ENCODE assay signal across 9 mouse cellular contexts in genomic region chr17:56034040-56034725, GRCm38 (mm10). TPM values are rescaled to one million over a fixed set of nuclear protein-coding genes. Genes with fewer than 3 reads are reported as not detected.
DNase-seq lines count a peak whose midpoint lies in the region; ATAC-seq and TF ChIP-seq lines count a peak whose summit lies in the region.
"Had no signal": no experiment of that assay in that cellular context is flagged by ENCODE, and none has a peak within 500 bp of the region (broad histone marks: within the 10 kb centered on the region; RNA-seq: fewer than 3 reads in every experiment).

No protein-coding gene starts in this region.

- H3K9ac ChIP-seq in liver, embryonic 11.5 days (ENCODE audit: low read depth, low read length), result no peak overlapping the region
- no peak overlapping the region for H3K9ac ChIP-seq in liver, embryonic 16.5 days (ENCODE audit: low read depth, low read length)

- peaks cover 47% of the 10 kb centered on the region for H3K4me1 ChIP-seq in liver, embryonic 11.5 days (replicated peaks; ENCODE audit: control insufficient read depth, insufficient read depth, low read length)
- H3K4me1 ChIP-seq in liver, embryonic 16.5 days (ENCODE audit: control insufficient read depth, low read depth, low read length), result peaks cover 55% of the 10 kb centered on the region

- peak overlapping the region; percentile 87 for H3K4me2 ChIP-seq in liver, embryonic 11.5 days
- H3K4me2 ChIP-seq in liver, embryonic 16.5 days (ENCODE audit: low read depth, low read length), result no peak overlapping the region

- ATAC-seq in liver, embryonic 11.5 days (replicated peaks; ENCODE audit: low FRiP score), result no peak
- ATAC-seq in activated CD4-positive, CD25-positive, alpha-beta regulatory T cell, adult 4 months, result peak; percentile 41
- ATAC-seq in liver, embryonic 16.5 days (ENCODE audit: low read depth), result no peak
- ATAC-seq: forebrain, embryonic 14.5 days had no signal

- 80% methylated on average over 7 of the region's 7 CpGs for WGBS in liver, embryonic 11.5 days
- WGBS in liver, embryonic 16.5 days (ENCODE audit: insufficient replicate concordance), result 76% methylated on average over 7 of the region's 7 CpGs

- peaks cover 13% of the 10 kb centered on the region for H3K36me3 ChIP-seq in liver, embryonic 11.5 days (ENCODE audit: control insufficient read depth, insufficient read depth, low read length)
- no peaks in the 10 kb centered on the region for H3K36me3 ChIP-seq in liver, embryonic 16.5 days (ENCODE audit: control insufficient read depth, insufficient read depth)

- H3K27me3 ChIP-seq in liver, embryonic 11.5 days (replicated peaks; ENCODE audit: control insufficient read depth, insufficient read depth, low read length), result no peaks in the 10 kb centered on the region
- no peaks in the 10 kb centered on the region for H3K27me3 ChIP-seq in liver, embryonic 16.5 days (ENCODE audit: control insufficient read depth, insufficient read depth, low read depth, low read length)

- no peak for TF ChIP-seq CTCF in gastrocnemius, adult 2 months (IDR thresholded peaks at IDR 0.05)

- 0 out of 2 replicates have a peak overlapping the region, but pooled peaks have one; percentile 4 for H3K4me3 ChIP-seq in liver, embryonic 11.5 days (ENCODE audit: low read depth, low read length)
- H3K4me3 ChIP-seq in gastrocnemius, adult 2 months, result peak overlapping the region; percentile 99
- peak overlapping the region; percentile 93; the same call in 1 of the 2 replicates for H3K4me3 ChIP-seq in liver, embryonic 16.5 days (ENCODE audit: low read depth, low read length)

- intact Hi-C loops in gastrocnemius, adult 2 months (cut with DNase I), result loop anchor here (2.0 to 10.0 kb wide), 2 partner anchors 21 to 1241 kb away; partner anchors contain the start of gene Vav1

- H3K27ac ChIP-seq in liver, embryonic 11.5 days (ENCODE audit: low read depth, low read length), result 0 out of 2 replicates have a peak overlapping the region, but pooled peaks have one; percentile 23
- H3K27ac ChIP-seq in gastrocnemius, adult 2 months, result peak overlapping the region; percentile 100
- no peak overlapping the region for H3K27ac ChIP-seq in liver, embryonic 16.5 days (ENCODE audit: low read length)

- DNase-seq in liver, embryonic 11.5 days (ENCODE audit: low spot score), result no peak
- DNase-seq in liver, result no peak
- DNase-seq in gastrocnemius, adult 2 months, result peak; percentile 72
- DNase-seq in embryo, embryonic 10 days (ENCODE audit: low spot score), result no peak
- no peak for DNase-seq in layer of hippocampus, adult 9-10 months (ENCODE audit: low spot score)
- DNase-seq: adrenal gland, adult 2 months had no signal

- H3K9me3 ChIP-seq in liver, embryonic 11.5 days (ENCODE audit: control insufficient read depth, low read length), result no peaks in the 10 kb centered on the region
- no peaks in the 10 kb centered on the region for H3K9me3 ChIP-seq in liver, embryonic 16.5 days (replicated peaks; ENCODE audit: control insufficient read depth, low read length)

RNA-seq across cellular contexts. Expression of gene Sh3gl1, which starts 2.3 kb away (rescaled TPM):
- 96.4 and 99.1 TPM in 2 replicates for polyA plus RNA-seq in liver, embryonic 11.5 days (2014; fragmentation: Nextera tagmentation; extraction: Ambion mirVana)
- 100 to 1,000 TPM in 1 of 2 experiments, 10 to 100 TPM in 1; 84.9 to 114 TPM for polyA plus RNA-seq in activated CD4-positive, CD25-positive, alpha-beta regulatory T cell, adult 4 months (2017; shearing (Covaris generic))
- 1 to 10 TPM; 8.7 to 9.5 TPM for total RNA-seq in gastrocnemius, adult 2 months (2021)
- 44.9 and 46.0 TPM in 2 replicates for polyA plus RNA-seq in liver, embryonic 16.5 days (2015; fragmentation: Nextera tagmentation; extraction: Ambion mirVana)

RNA-seq across cellular contexts. Expression of gene Chaf1a, which starts 6.1 kb away (rescaled TPM):
- polyA plus RNA-seq in liver, embryonic 11.5 days (2014; fragmentation: Nextera tagmentation; extraction: Ambion mirVana), result 32.0 and 32.6 TPM in 2 replicates
- 1 to 10 TPM; 1.0 to 1.6 TPM for polyA plus RNA-seq in activated CD4-positive, CD25-positive, alpha-beta regulatory T cell, adult 4 months (2017; shearing (Covaris generic))
- under 1 TPM; 0.46 to 0.59 TPM for total RNA-seq in gastrocnemius, adult 2 months (2021)
- 14.5 TPM in 2 replicates for polyA plus RNA-seq in liver, embryonic 16.5 days (2015; fragmentation: Nextera tagmentation; extraction: Ambion mirVana)

RNA-seq across cellular contexts. Expression of gene Mpnd, which starts 28.7 kb away (rescaled TPM):
- polyA plus RNA-seq in liver, embryonic 11.5 days (2014; fragmentation: Nextera tagmentation; extraction: Ambion mirVana), result 42.5 and 47.9 TPM in 2 replicates
- polyA plus RNA-seq in activated CD4-positive, CD25-positive, alpha-beta regulatory T cell, adult 4 months (2017; shearing (Covaris generic)), result 10 to 100 TPM; 22.9 to 23.8 TPM
- total RNA-seq in gastrocnemius, adult 2 months (2021), result 10 to 100 TPM; 41.2 to 41.6 TPM
- polyA plus RNA-seq in liver, embryonic 16.5 days (2015; fragmentation: Nextera tagmentation; extraction: Ambion mirVana), result 14.9 and 16.2 TPM in 2 replicates

RNA-seq across cellular contexts. Expression of gene Stap2, which starts 28.8 kb away (rescaled TPM):
- 3.4 and 3.5 TPM in 2 replicates for polyA plus RNA-seq in liver, embryonic 11.5 days (2014; fragmentation: Nextera tagmentation; extraction: Ambion mirVana)
- polyA plus RNA-seq in activated CD4-positive, CD25-positive, alpha-beta regulatory T cell, adult 4 months (2017; shearing (Covaris generic)), result under 1 TPM in 1 of 2 experiments, not detected in 1; 0.54 TPM
- 1 to 10 TPM; 2.6 to 3.1 TPM for total RNA-seq in gastrocnemius, adult 2 months (2021)
- polyA plus RNA-seq in liver, embryonic 16.5 days (2015; fragmentation: Nextera tagmentation; extraction: Ambion mirVana), result 3.5 and 4.5 TPM in 2 replicates

RNA-seq across cellular contexts. Expression of gene Ubxn6, which starts 40.6 kb away (rescaled TPM):
- 23.1 and 25.7 TPM in 2 replicates for polyA plus RNA-seq in liver, embryonic 11.5 days (2014; fragmentation: Nextera tagmentation; extraction: Ambion mirVana)
- polyA plus RNA-seq in activated CD4-positive, CD25-positive, alpha-beta regulatory T cell, adult 4 months (2017; shearing (Covaris generic)), result 10 to 100 TPM; 33.8 to 42.1 TPM
- 10 to 100 TPM; 55.6 to 64.3 TPM for total RNA-seq in gastrocnemius, adult 2 months (2021)
- 14.1 and 15.3 TPM in 2 replicates for polyA plus RNA-seq in liver, embryonic 16.5 days (2015; fragmentation: Nextera tagmentation; extraction: Ambion mirVana)

Comparison
In these comparisons a context has a peak if more than half of its experiments do, and no peak if none do; other contexts are left out.
1. H3K4me3 ChIP-seq: peak in every context shown above with its lines; median percentile 99 in gastrocnemius, adult 2 months; 93 in liver, embryonic 16.5 days; 4 in liver, embryonic 11.5 days.